Mouse (Mus musculus): ENCODE measurements around the gene Bsg. TPM values are rescaled to one million over a fixed set of nuclear protein-coding genes. Genes with fewer than 3 reads are reported as not detected.

Gene Bsg
- polyA plus RNA-seq, 1 experiment from 2014 or later: 930 TPM

- H3K27ac ChIP-seq: no peak overlapping the region
- DNase-seq (ENCODE audit: low spot score): no peak
- H3K9me3 ChIP-seq (ENCODE audit: control insufficient read depth, low read length): peaks cover 53% of the 10 kb centered on the region
- H3K27me3 ChIP-seq (ENCODE audit: control insufficient read depth, insufficient read depth, low read length): 0 out of 2 replicates have a peak, but pooled peaks cover 4% of the 10 kb centered on the region
- WGBS: 85% methylated on average over 14 of the region's 14 CpGs
- H3K4me1 ChIP-seq (replicated peaks; ENCODE audit: control insufficient read depth, insufficient read depth, low read length): no peaks in the 10 kb centered on the region
- peaks cover 85% of the 10 kb centered on the region for H3K36me3 ChIP-seq (replicated peaks; ENCODE audit: control insufficient read depth, insufficient read depth)
- H3K4me2 ChIP-seq (replicated peaks): no peak overlapping the region
- H3K9ac ChIP-seq: no peak overlapping the region
- no peak overlapping the region for H3K4me3 ChIP-seq (replicated peaks; ENCODE audit: low read length)
- no peak for ATAC-seq (ENCODE audit: low FRiP score)
Observed at GRCm38 (mm10) chr10:79736706-79737105, 32.4 kb downstream of the Bsg start.

GRCm38 (mm10) chr10:79738259-79738658, 34.0 kb downstream of the Bsg start:
- ATAC-seq (ENCODE audit: low FRiP score) (no peak), DNase-seq (ENCODE audit: low spot score) (no peak)
- H3K27ac ChIP-seq: no peak overlapping the region
- H3K9ac ChIP-seq: no peak overlapping the region
- 0 out of 2 replicates have a peak, but pooled peaks cover 4% of the 10 kb centered on the region for H3K27me3 ChIP-seq (ENCODE audit: control insufficient read depth, insufficient read depth, low read length)
- H3K36me3 ChIP-seq (replicated peaks; ENCODE audit: control insufficient read depth, insufficient read depth): peaks cover 96% of the 10 kb centered on the region
- H3K4me3 ChIP-seq (replicated peaks; ENCODE audit: low read length): no peak overlapping the region
- H3K9me3 ChIP-seq (ENCODE audit: control insufficient read depth, low read length): peaks cover 53% of the 10 kb centered on the region
- H3K4me1 ChIP-seq (replicated peaks; ENCODE audit: control insufficient read depth, insufficient read depth, low read length): no peaks in the 10 kb centered on the region
- 85% methylated on average over 10 of the region's 10 CpGs for WGBS
- no peak overlapping the region for H3K4me2 ChIP-seq (replicated peaks)

GRCm38 (mm10) chr10:79739234-79739633, 34.9 kb downstream of the Bsg start:
- no peak overlapping the region for H3K9ac ChIP-seq
- no peak for DNase-seq (ENCODE audit: low spot score)
- peaks cover 95% of the 10 kb centered on the region for H3K36me3 ChIP-seq (replicated peaks; ENCODE audit: control insufficient read depth, insufficient read depth)
- H3K9me3 ChIP-seq (ENCODE audit: control insufficient read depth, low read length): peaks cover 53% of the 10 kb centered on the region
- H3K4me3 ChIP-seq (replicated peaks; ENCODE audit: low read length): no peak overlapping the region
- no peak overlapping the region for H3K27ac ChIP-seq
- H3K4me1 ChIP-seq (replicated peaks; ENCODE audit: control insufficient read depth, insufficient read depth, low read length): no peaks in the 10 kb centered on the region
- H3K27me3 ChIP-seq (ENCODE audit: control insufficient read depth, insufficient read depth, low read length): 0 out of 2 replicates have a peak, but pooled peaks cover 4% of the 10 kb centered on the region
- ATAC-seq (ENCODE audit: low FRiP score): no peak
- 97% methylated on average over 28 of the region's 28 CpGs for WGBS
- no peak overlapping the region for H3K4me2 ChIP-seq (replicated peaks)

GRCm38 (mm10) chr10:79740863-79741262, 36.6 kb downstream of the Bsg start:
- H3K36me3 ChIP-seq (replicated peaks; ENCODE audit: control insufficient read depth, insufficient read depth): peaks cover 79% of the 10 kb centered on the region
- H3K4me1 ChIP-seq (replicated peaks; ENCODE audit: control insufficient read depth, insufficient read depth, low read length): peaks cover 7% of the 10 kb centered on the region
- no peak for ATAC-seq (ENCODE audit: low FRiP score)
- H3K4me3 ChIP-seq (replicated peaks; ENCODE audit: low read length): no peak overlapping the region
- peaks cover 49% of the 10 kb centered on the region for H3K9me3 ChIP-seq (ENCODE audit: control insufficient read depth, low read length)
- H3K9ac ChIP-seq: no peak overlapping the region
- 58% methylated on average over 11 of the region's 11 CpGs for WGBS
- H3K27me3 ChIP-seq (ENCODE audit: control insufficient read depth, insufficient read depth, low read length): 0 out of 2 replicates have a peak, but pooled peaks cover 2% of the 10 kb centered on the region
- no peak overlapping the region for H3K4me2 ChIP-seq (replicated peaks)
- no peak for DNase-seq (ENCODE audit: low spot score)
- H3K27ac ChIP-seq: no peak overlapping the region

- ATAC-seq (ENCODE audit: low FRiP score) (no peak), DNase-seq (ENCODE audit: low spot score) (no peak)
- Histone ChIP-seq H3K4me1 (replicated peaks; ENCODE audit: control insufficient read depth, insufficient read depth, low read length) (peaks cover 7% of the 10 kb centered on the region), H3K36me3 (replicated peaks; ENCODE audit: control insufficient read depth, insufficient read depth) (peaks cover 56% of the 10 kb centered on the region), H3K4me2 (replicated peaks) (no peak overlapping the region), H3K9ac (no peak overlapping the region), H3K9me3 (ENCODE audit: control insufficient read depth, low read length) (peaks cover 30% of the 10 kb centered on the region), H3K27ac (no peak overlapping the region), H3K4me3 (replicated peaks; ENCODE audit: low read length) (no peak overlapping the region), H3K27me3 (ENCODE audit: control insufficient read depth, insufficient read depth, low read length) (no peaks in the 10 kb centered on the region)
- 91% methylated on average over 11 of the region's 11 CpGs for WGBS
Observed at GRCm38 (mm10) chr10:79743161-79743560, 38.9 kb downstream of the Bsg start.

GRCm38 (mm10) chr10:79743650-79744365, 39.5 kb downstream of the Bsg start:
- Histone ChIP-seq H3K36me3 (replicated peaks; ENCODE audit: control insufficient read depth, insufficient read depth) (peaks cover 50% of the 10 kb centered on the region), H3K9ac (no peak overlapping the region), H3K27me3 (ENCODE audit: control insufficient read depth, insufficient read depth, low read length) (no peaks in the 10 kb centered on the region; the same call in 1 of the 2 replicates), H3K4me1 (replicated peaks; ENCODE audit: control insufficient read depth, insufficient read depth, low read length) (peaks cover 7% of the 10 kb centered on the region), H3K27ac (no peak overlapping the region), H3K4me2 (replicated peaks) (no peak overlapping the region), H3K9me3 (ENCODE audit: control insufficient read depth, low read length) (peaks cover 23% of the 10 kb centered on the region), H3K4me3 (replicated peaks; ENCODE audit: low read length) (no peak overlapping the region)
- no peak for ATAC-seq (ENCODE audit: low FRiP score)
- 94% methylated on average over 15 of the region's 15 CpGs for WGBS
- DNase-seq (ENCODE audit: low spot score): no peak

- WGBS: 90% methylated on average over 3 of the region's 3 CpGs
- H3K36me3 ChIP-seq (replicated peaks; ENCODE audit: control insufficient read depth, insufficient read depth): peaks cover 33% of the 10 kb centered on the region
- peak overlapping the region; percentile 64; the same call in 1 of the 2 replicates for H3K4me3 ChIP-seq (replicated peaks; ENCODE audit: low read length)
- no peak for ATAC-seq (ENCODE audit: low FRiP score)
- no peak for DNase-seq (ENCODE audit: low spot score)
- no peaks in the 10 kb centered on the region; the same call in 1 of the 2 replicates for H3K27me3 ChIP-seq (ENCODE audit: control insufficient read depth, insufficient read depth, low read length)
- peaks cover 8% of the 10 kb centered on the region; the same call in 1 of the 2 replicates for H3K9me3 ChIP-seq (ENCODE audit: control insufficient read depth, low read length)
- H3K27ac ChIP-seq: no peak overlapping the region
- peak overlapping the region; percentile 71; the same call in 1 of the 2 replicates for H3K9ac ChIP-seq
- H3K4me1 ChIP-seq (replicated peaks; ENCODE audit: control insufficient read depth, insufficient read depth, low read length): peaks cover 7% of the 10 kb centered on the region
- H3K4me2 ChIP-seq (replicated peaks): peak overlapping the region; percentile 76
Observed at GRCm38 (mm10) chr10:79745411-79745810, 41.1 kb downstream of the Bsg start.

- Histone ChIP-seq H3K36me3 (replicated peaks; ENCODE audit: control insufficient read depth, insufficient read depth) (peaks cover 26% of the 10 kb centered on the region), H3K9ac (peak within 1 kb of the TSS; percentile 71), H3K27me3 (ENCODE audit: control insufficient read depth, insufficient read depth, low read length) (no peaks in the 10 kb centered on the region; the same call in 1 of the 2 replicates), H3K4me3 (replicated peaks; ENCODE audit: low read length) (peak within 1 kb of the TSS; percentile 64), H3K27ac (no peak within 1 kb of the TSS; the same call in 1 of the 2 replicates), H3K4me2 (replicated peaks) (peak within 1 kb of the TSS; percentile 76), H3K4me1 (replicated peaks; ENCODE audit: control insufficient read depth, insufficient read depth, low read length) (peaks cover 7% of the 10 kb centered on the region), H3K9me3 (ENCODE audit: control insufficient read depth, low read length) (peaks cover under 1% of the 10 kb centered on the region; the same call in 1 of the 2 replicates)
- WGBS: 3% methylated on average over 38 of the region's 38 CpGs
- ATAC-seq (ENCODE audit: low FRiP score) (peak; percentile 96), DNase-seq (ENCODE audit: low spot score) (peak; percentile 99)
Observed at GRCm38 (mm10) chr10:79745898-79746773, 41.8 kb downstream of the Bsg start, which contains the start of gene Polrmt. Gene Polrmt, minus strand, starts transcription at chr10:79746581.

GRCm38 (mm10) chr10:79746774-79747151, 42.5 kb downstream of the Bsg start:
- Histone ChIP-seq H3K27me3 (ENCODE audit: control insufficient read depth, insufficient read depth, low read length) (no peaks in the 10 kb centered on the region; the same call in 1 of the 2 replicates), H3K9ac (peak overlapping the region; percentile 48), H3K36me3 (replicated peaks; ENCODE audit: control insufficient read depth, insufficient read depth) (peaks cover 21% of the 10 kb centered on the region), H3K9me3 (ENCODE audit: control insufficient read depth, low read length) (no peaks in the 10 kb centered on the region), H3K4me1 (replicated peaks; ENCODE audit: control insufficient read depth, insufficient read depth, low read length) (peaks cover 7% of the 10 kb centered on the region), H3K27ac (no peak overlapping the region), H3K4me2 (replicated peaks) (peak overlapping the region; percentile 76), H3K4me3 (replicated peaks; ENCODE audit: low read length) (peak overlapping the region; percentile 64)
- 26% methylated on average over 6 of the region's 6 CpGs for WGBS
- ATAC-seq (ENCODE audit: low FRiP score): peak; percentile 53
- no peak for DNase-seq (ENCODE audit: low spot score)

All from hindbrain, embryonic 14.5 days (tissue).